Mouse (Mus musculus): Measurements from ENCODE around the gene Cacfd1.

The Cacfd1 gene

DNA sequence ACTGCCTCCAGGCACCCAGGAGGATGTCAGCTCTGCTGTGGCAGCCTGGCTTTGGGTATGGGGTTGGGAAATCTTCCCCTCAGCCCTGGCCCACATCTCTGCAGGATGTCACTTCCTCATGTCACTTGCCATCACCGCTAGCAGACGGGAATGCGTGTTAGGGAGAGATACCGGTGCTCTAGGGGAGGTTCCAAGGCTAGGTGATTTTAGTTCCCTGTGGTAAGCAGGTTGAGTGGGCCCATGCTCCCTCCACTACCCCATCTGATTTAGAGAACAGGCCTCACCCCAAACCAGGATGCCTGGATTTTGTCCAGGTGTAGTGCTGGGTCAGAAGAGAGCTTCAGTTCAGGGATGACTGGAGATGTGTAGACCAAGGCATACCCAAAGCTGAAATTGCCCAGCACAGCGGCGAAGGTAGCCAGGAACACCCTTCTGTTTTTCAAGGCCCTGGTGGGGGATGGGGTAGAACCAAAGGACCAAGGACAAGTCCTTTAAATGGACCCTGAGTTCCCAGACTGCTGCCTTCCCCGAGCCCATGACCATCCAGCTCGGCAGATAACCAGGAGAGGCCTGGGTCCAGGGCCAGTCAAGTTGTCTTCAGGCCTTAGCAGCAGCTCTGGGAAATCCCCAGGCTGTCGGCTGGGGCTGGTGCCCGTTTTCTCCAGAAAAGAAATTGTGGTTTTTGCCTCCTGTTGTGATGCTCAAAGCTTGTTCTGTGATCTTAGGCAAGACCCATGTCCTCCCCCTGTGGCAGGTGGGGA lies 17.3 kb downstream of the Cacfd1 start:
- no peak for ATAC-seq (ENCODE audit: insufficient number of reproducible peaks, low FRiP score, low TSS enrichment)

DNA sequence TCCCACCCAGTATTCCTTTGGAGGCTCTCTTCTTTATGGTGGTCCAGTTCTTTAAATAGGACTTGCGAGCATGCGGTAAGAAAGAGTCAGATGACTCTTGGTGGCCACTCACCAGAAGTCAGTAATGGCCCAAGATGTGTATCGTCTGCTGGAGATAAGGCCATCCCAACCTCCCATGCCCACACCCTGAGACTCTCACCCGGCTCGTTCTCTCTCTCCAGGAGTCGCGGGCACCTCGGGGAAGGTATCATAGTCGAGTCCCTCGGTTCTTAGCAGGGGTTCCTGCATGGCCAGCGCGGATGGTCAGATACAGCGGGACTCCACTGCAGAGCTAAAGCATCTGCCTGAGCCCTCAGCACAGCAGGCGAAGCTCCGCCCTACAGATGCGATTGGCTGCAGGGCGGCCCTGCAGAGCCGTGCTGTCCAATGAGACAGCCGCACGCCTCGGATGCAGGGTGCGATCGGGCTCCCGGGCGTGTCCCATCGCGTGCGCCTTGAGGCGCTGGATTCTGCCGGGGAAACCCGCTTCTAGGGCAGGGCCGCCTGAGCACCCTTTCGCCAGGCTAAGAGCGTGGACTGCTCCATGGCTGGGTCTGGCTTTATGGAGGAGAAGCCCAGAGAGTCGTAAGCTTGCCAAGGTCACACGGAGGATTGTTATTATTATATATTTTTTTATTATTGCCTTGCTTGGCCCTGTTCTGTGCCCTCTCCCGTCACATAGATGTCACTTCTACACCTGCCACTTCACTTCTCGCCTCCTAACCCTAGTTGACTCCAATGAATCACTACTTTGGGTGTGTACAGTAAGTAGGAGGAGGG lies 18.1 kb downstream of the Cacfd1 start, which contains the start of gene Slc2a6:
Gene Slc2a6 (minus strand): TSS at position 381 of the 819 bp plus-strand sequence.
- ATAC-seq (ENCODE audit: insufficient number of reproducible peaks, low FRiP score, low TSS enrichment): peak; percentile 95

DNA sequence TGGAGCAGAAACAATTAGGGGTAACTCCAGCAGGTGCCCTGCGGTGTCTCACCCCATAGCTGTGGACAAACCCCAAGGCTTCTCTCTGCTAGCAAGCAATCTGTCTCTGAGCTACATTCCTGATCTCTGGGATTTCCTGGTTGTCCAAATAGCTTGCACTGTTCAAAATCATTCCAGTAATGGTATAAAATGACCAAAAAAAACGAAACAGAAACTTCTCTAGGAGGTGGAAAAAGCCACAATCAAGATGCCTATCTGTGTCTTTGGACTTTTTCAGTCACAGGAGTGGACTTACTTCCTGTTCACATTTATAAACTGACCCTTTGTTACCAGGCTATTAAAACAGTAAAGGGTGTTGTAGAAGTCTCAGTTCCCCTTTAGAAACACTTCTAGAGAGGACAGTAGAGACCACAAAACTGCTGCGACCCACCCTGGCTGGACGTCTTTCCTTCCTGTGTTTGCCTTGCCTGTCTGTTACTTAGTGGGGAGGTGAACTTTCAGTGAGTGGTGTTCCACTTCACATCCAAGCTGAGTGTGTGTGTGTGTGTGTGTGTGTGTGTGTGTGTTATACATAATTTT lies 18.8 kb downstream of the Cacfd1 start:
- ATAC-seq (ENCODE audit: insufficient number of reproducible peaks, low FRiP score, low TSS enrichment): no peak

DNA sequence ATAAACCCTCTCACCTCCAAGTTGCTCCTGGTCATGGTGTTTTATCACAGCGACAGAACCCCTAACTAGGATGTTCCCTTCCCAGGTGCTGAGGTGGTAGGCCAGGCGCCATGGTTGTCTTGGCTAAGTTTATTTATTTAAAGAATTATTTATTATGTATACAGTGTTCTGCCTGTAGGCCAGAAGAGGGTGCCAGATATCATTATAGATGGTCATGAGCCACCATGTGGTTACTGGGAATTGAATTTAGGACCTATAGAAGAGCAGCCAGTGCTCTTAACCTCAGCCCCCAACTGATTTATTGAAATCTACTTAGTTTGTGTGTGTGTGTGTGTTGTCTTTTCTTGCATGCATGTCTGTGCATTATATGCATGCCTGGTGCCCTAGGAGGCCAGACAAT lies 22.6 kb downstream of the Cacfd1 start:
- ATAC-seq (ENCODE audit: insufficient number of reproducible peaks, low FRiP score, low TSS enrichment): no peak

DNA sequence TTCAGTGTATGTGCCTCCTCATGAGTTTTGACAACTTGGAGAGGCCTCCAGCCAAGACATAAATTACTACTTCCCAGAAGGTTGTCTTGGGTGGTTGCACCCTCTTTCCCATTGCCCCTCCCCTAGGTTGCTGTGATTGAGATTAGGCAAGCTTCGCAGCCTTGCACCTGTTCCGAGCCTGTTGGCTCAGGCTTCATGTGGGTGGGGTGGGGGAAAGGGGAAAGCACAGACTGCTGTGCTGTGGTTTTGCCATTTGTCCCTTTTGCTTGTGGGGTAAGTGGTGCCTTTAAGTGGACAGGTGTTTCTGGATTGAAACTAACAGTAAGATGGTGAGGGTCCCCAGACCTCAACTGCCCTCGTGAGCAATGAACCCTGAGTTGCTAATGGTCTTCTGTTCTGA lies 26.3 kb downstream of the Cacfd1 start:
- ATAC-seq (ENCODE audit: insufficient number of reproducible peaks, low FRiP score, low TSS enrichment): no peak

DNA sequence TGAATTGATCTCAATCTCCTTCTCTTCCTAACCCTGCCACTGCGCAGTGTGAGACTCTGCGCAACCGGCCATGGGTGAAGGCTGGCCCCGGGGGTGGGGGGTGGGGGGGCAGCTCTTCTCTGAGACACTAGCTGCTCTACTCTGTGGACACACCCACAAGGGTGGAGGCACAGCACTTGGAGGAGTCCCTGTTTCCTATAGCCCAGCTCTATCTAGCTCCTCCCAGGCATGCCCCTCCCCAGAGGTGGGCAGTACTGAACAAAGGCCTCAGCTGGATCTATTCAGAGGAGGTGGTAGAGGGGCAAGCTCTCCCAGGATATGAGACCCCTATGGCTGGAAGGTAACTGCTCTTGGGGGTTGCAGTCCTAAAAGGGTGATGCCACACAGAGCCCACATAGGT lies 27.3 kb downstream of the Cacfd1 start:
- ATAC-seq (ENCODE audit: insufficient number of reproducible peaks, low FRiP score, low TSS enrichment): no peak

DNA sequence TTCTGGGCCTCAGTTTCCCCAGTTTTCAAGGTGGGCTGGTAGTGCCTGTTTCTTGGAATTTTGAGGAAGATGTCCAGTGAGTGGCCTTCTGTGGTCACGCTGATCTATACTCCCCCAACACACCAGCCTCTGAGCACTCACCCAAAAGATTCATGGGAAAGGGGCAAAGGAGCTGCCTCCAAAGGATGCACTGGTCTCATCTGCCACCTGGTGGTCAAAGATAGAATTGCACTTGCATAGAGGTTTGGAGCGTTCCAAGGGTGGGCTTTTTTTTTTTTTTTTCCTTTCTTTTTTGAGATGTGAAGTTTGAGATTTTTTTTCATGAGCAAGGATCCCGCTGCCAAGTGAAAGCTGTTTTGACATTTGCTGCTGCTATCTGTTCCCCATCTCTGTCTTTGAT lies 28.9 kb downstream of the Cacfd1 start:
- 0 out of 2 replicates have a peak, but pooled peaks have one; percentile 33 for ATAC-seq (ENCODE audit: insufficient number of reproducible peaks, low FRiP score, low TSS enrichment)

DNA sequence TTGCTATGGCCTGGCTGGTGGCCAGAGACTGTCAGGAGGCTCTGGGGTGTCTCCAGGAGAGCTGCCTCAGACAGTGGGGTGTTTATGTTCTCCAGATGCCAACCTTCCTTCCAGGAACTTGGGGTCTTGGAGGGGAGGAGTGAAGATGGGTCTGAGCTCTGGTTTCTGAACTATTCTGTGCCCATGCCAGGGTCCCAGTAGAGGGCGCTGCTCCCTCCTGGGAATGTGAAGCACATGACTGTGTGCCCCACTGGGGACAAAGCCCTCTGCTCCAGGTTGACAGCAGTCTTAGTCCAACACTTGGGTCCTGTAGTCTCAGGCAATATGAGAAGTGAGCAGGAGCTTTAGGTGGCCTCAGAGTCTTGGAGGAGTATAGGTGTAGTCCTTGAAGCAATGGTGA lies 29.6 kb downstream of the Cacfd1 start:
- ATAC-seq (ENCODE audit: insufficient number of reproducible peaks, low FRiP score, low TSS enrichment): no peak

DNA sequence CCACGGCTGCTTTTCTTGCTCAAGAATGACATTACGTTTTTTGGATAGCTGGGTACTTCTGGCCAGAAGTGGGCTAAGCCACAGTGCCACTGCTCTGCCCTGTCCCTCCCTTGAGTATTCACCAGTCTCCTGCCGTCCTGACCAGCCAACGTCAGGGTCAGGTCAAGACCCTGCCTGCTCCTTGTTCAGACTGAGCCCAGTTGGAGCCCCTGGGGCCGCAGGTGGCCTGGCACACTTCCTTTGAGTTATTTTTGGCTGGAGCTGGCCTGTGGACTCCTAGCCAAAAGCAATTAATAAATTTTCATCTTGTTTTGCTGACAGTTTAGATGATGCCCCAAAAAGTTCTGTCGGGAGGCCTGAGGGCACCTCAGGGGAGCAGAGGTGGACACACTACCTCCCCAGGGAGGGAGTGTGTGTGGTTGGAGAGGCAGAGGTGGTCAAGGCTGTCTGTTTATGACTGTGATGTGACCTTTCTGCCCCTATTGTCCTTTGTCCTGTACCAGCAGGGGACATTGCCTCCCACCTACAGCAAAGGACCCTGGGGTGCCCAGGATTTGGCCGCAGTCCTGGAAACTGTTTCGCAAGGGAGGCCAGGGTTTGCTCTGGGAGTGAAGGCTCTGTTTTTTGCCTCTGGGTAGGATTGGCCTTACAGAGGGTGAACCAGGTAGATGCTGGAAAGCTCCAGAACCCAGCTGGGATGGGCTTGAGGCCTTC lies 32.6 kb downstream of the Cacfd1 start:
- no peak for ATAC-seq (ENCODE audit: insufficient number of reproducible peaks, low FRiP score, low TSS enrichment)

DNA sequence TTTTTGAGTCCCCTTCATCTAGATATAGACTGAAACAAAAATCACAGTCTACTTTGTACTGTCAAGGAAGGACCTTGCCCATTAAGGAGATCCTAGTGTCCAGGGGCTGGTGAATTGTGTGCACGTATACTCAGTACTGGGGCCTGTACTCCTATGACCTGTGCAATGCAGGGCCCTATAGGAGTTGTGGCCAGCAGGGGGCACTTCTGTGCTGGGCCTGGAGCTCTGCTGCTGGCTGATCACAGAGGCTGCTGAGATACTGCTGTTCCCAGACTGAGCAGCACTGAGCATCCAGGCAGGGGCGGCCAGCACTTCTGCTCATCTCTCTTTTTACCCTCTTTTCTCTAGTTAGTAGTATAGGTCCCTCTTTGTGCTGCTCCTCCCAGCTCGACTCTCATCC lies 33.7 kb downstream of the Cacfd1 start:
- peak; percentile 59 for ATAC-seq (ENCODE audit: insufficient number of reproducible peaks, low FRiP score, low TSS enrichment)

DNA sequence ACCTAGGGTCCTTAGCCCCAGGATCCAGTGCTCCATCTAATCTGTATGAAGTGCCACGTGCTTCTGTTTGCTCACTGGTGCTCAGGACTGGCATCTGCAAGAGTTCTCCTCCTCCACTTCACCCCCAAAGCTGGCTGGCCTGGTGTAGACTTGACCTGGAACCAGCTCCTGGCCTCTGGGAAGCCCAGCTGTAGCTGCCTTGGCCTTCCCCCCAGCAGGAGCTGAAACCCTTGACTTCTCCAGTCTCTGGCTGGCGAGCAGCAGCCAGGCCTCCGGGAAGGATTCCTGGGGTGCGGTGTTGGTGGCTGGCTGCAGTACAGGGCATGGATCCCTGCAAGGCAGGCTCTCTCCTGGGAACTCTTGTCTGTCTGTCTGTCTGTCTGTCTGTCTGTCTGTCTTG lies 34.4 kb downstream of the Cacfd1 start:
- ATAC-seq (ENCODE audit: insufficient number of reproducible peaks, low FRiP score, low TSS enrichment): no peak

DNA sequence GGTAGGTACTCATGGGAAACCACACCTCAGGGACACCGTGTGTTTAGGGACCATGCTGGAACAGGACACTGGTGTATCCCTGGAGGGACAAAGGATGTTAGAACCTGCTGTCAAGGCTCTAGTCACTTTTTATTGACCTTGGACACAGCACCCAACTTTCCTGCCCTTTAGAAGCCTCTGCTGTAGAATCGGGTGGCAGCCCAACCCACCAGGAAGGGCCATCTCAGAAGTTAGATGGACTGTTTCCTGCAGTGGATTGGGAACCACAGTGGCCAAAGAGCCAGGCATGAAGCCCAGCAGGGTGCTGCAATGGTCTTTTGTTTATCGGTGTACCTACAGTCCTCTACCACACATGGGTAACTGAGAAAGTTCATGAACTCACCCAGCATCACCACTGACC lies 34.9 kb downstream of the Cacfd1 start:
- ATAC-seq (ENCODE audit: insufficient number of reproducible peaks, low FRiP score, low TSS enrichment): no peak

DNA sequence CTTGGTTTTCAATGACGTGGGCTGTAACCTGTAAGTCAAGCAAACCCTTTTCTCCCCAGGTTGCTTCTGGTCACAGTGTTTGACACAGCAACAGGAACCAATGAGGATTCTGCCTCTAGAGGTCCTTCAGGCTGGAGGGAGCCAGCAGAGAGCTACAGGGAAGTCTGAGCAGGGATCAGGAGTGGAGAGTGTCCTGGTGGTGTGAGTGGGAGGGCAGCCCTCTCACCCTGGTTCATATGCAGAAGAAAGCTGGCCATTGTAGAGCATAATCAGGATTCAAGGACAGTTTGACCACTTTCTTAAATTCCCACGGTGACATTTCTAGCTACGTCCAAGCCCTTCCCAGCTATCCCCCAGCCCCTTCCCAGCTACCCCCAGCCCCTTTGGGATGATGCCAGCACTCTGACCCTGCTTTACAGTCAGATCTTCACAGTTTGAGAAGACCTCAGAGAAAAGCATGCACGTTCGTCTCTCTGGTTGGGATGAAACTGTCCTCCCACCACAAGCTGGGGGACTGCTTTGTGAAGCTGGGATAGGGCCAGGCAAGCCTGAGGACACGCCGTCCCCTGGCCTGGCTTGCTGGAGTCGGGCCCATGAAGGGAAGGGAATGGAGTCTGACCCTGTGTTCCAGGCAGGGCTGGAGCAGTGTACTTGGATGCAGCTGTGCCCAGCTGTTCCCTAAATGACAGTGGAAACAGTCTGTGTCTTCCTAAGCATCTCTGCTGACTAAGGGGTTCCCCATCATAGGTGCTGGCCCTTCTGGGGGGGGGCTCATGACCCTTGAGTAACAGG lies 36.4 kb downstream of the Cacfd1 start:
- ATAC-seq (ENCODE audit: insufficient number of reproducible peaks, low FRiP score, low TSS enrichment): no peak

DNA sequence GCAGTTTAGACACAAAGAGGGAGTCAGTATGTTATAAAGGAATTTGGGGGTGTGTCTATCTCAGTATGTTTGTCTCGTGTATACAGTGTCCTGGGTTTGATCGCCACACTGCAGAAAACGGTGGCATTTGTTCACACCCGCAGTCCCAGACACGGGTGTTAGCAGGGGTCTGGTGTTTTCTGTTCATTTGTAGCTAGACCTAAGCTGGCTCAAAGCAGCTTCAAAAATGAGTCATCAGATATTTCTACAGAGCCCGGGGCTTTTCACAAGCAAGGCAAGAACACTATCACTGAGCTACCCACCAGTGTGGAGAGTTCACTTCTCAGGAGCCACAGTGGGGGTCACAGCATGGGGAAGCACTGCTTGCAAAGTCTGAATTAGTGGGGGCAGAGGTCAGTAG lies 39.7 kb downstream of the Cacfd1 start:
- no peak for ATAC-seq (ENCODE audit: insufficient number of reproducible peaks, low FRiP score, low TSS enrichment)

DNA sequence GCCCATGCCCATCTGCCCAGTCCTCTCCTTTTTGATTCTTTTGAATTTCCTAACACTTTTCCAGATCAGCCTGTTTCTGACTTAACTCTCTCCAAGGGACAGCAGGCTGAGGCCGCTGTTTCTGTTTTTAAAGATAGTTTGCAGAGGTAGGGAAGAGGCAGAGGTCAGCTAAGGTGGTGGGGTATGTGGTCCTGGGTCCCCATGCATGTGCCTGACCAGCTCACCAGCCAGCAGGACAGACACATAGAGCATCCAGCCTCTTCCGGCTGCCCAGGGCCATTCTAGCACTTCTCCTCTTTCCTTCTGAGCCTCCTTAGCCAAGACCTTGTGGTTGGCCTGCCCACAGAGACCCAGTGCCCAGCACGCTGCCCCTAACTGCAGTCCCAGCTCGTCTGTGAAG lies 48.5 kb downstream of the Cacfd1 start:
- ATAC-seq (ENCODE audit: insufficient number of reproducible peaks, low FRiP score, low TSS enrichment): no peak

DNA sequence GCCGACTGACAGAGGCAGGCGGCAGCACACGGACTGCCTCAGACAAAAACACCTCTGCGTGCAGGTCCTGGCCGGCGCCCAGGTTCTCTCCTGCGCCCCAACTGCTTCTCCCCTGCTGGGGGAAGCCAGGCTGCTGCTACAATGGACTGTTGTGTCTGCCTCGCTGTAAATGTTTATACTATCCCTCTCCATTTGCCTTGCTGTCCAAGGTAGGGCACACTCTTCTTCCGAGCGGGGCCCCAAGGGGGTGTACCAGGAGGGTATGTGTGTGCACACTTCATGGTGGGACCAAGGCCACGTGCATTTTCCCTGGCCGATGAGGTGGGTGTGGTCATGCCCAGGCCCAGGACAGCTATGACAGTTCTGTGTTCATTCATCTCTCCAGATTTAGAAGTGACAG lies 49.0 kb downstream of the Cacfd1 start:
- no peak for ATAC-seq (ENCODE audit: insufficient number of reproducible peaks, low FRiP score, low TSS enrichment)

DNA sequence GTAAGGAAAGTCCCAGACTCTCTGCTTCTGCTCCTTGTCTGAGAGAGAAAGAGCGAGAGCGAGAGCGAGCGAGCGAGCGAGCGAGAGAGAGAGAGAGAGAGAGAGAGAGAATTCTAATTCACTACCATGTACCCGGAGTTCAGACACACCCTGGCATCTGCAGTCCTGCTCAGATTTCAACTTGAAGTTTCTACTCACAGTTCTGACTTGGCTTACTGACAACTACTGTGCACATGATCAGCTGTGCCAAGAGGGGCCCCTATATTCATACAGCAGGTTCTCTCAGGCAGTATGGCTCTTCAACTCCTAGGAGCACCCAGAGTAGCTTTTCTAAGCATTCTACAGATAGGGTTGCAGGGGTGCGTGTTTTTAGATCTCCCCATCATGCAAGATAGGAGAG lies 49.5 kb downstream of the Cacfd1 start:
- no peak for ATAC-seq (ENCODE audit: insufficient number of reproducible peaks, low FRiP score, low TSS enrichment)

DNA sequence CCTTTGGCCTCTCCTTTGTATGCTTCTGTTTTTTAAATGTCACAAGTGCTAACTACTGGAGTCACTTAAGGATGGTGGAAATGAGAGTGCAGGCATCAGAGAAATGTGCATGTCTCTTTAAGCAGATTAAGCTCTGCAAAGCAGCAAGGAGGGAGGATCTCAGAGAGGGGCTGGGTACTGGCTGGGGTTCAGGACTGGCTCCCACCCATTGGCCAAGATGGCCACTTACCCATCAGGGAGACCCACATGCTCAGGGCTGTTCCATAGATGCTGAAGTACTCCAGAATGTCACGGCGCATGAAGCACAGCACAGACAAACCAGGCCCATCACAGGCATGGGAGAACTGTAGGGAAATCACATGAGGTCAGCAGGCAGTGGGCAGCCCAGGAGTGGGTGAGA lies 57.4 kb downstream of the Cacfd1 start:
- ATAC-seq (ENCODE audit: insufficient number of reproducible peaks, low FRiP score, low TSS enrichment): no peak

DNA sequence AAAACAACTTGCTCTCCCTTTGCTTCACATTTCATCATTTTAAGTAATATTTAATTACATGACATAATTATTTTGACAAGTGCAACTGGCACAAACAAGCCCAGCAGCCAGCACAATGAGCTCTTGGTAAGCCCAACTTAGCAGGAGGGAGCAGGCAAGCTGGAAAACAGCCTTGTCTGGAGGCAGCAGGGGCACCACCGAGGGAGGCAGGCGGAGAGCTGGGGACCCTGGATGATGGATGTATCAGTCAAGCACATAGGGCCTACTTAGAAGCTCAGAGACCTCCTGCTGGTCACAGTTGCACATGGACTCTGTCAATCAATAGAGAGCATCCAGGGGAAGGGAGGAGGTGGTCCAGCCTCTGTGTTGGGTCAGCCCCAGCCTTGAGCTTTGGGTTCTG lies 58.3 kb downstream of the Cacfd1 start:
- ATAC-seq (ENCODE audit: insufficient number of reproducible peaks, low FRiP score, low TSS enrichment): no peak

DNA sequence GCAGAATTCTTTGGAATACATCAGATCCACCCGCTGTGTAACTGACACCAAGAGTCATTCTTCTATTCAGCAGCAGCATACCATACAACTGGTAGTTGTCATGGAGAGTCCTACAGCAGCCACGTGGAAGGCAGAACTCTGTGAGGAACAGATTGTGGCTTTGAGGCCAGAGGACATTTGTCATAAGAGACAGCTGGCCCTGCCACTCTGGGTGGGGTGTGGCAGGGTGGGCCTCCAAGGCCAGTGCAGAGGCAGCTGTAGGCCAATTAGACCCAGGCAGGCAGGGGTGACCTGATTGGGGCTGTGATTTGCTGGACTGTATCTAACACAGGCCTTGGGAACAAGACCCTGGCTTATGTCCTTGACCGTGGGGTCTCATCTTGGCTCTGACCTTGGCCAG lies 59.9 kb downstream of the Cacfd1 start:
- no peak for ATAC-seq (ENCODE audit: insufficient number of reproducible peaks, low FRiP score, low TSS enrichment)
